Comparison of ENCODE assay signal across 8 mouse cellular contexts in genomic region chr13:14064341-14065027, GRCm38 (mm10). TPM values are rescaled to one million over a fixed set of nuclear protein-coding genes. Genes with fewer than 3 reads are reported as not detected.
DNase-seq lines count a peak whose midpoint lies in the region; ATAC-seq and TF ChIP-seq lines count a peak whose summit lies in the region.

No protein-coding gene starts in this region.

- no peaks in the 10 kb centered on the region for H3K9me3 ChIP-seq in MEL (replicated peaks; ENCODE audit: insufficient read depth, low read length)
- no peaks in the 10 kb centered on the region for H3K9me3 ChIP-seq in forebrain, postnatal 0 days (ENCODE audit: low read length)
- no peaks in the 10 kb centered on the region for H3K9me3 ChIP-seq in hindbrain, embryonic 12.5 days (replicated peaks)

- TF ChIP-seq POLR2A in MEL (IDR thresholded peaks at IDR 0.05; ENCODE audit: control insufficient read depth in 1 of 2, insufficient read depth in 1 of 2, low read depth in 1 of 2, low read length in 2 of 2, poor library complexity in 1 of 2) = no peak

- peak overlapping the region; percentile 80 for H3K27ac ChIP-seq in MEL (ENCODE audit: control insufficient read depth, low read depth, low read length)
- peak overlapping the region; percentile 97 for H3K27ac ChIP-seq in forebrain, postnatal 0 days (ENCODE audit: low read depth, low read length)
- H3K27ac ChIP-seq in hindbrain, embryonic 12.5 days = peak overlapping the region; percentile 97

- no peak for TF ChIP-seq EP300 in MEL (IDR thresholded peaks at IDR 0.05; ENCODE audit: low read depth in 1 of 2, low read length in 2 of 2)

- no peak for ATAC-seq in forebrain, postnatal 0 days
- no peak for ATAC-seq in hindbrain, embryonic 12.5 days (ENCODE audit: low FRiP score)

- TF ChIP-seq CTCF in MEL (IDR thresholded peaks at IDR 0.05 in 2 of 3, conservative IDR thresholded peaks at IDR 0.05 in 1 of 3; ENCODE audit: control insufficient read depth in 1 of 3, insufficient read depth in 1 of 3, low read depth in 2 of 3, low read length in 3 of 3, poor library complexity in 1 of 3, severe bottlenecking in 1 of 3) = no peak
- no peak for TF ChIP-seq CTCF in forebrain, postnatal 0 days (IDR thresholded peaks at IDR 0.05; ENCODE audit: low read depth)

- no peak for TF ChIP-seq RAD21 in MEL (IDR thresholded peaks at IDR 0.05; ENCODE audit: low read depth, low read length)

- WGBS in forebrain, postnatal 0 days = 1% methylated on average over 53 of the region's 65 CpGs
- WGBS in hindbrain, embryonic 12.5 days = under 1% methylated on average over 56 of the region's 65 CpGs

- H3K4me3 ChIP-seq in MEL (ENCODE audit: control insufficient read depth in 1 of 2, insufficient read depth in 1 of 2, low read depth in 2 of 2, low read length in 2 of 2) = peak overlapping the region; percentile 91 to 92
- H3K4me3 ChIP-seq in forebrain, postnatal 0 days (ENCODE audit: low read depth, low read length) = peak overlapping the region; percentile 98
- H3K4me3 ChIP-seq in hindbrain, embryonic 12.5 days = peak overlapping the region; percentile 100

- peaks cover 7 to 13% of the 10 kb centered on the region in 2 experiments for H3K4me1 ChIP-seq in MEL (ENCODE audit: control insufficient read depth in 1 of 2, insufficient read depth in 2 of 2, low read length in 2 of 2)
- peaks cover 4% of the 10 kb centered on the region; the same call in 1 of the 2 replicates for H3K4me1 ChIP-seq in forebrain, postnatal 0 days (ENCODE audit: insufficient read depth)
- peaks cover 29% of the 10 kb centered on the region for H3K4me1 ChIP-seq in hindbrain, embryonic 12.5 days

- H3K4me2 ChIP-seq in forebrain, postnatal 0 days (ENCODE audit: low read depth) = peak overlapping the region; percentile 74
- H3K4me2 ChIP-seq in hindbrain, embryonic 12.5 days (replicated peaks) = peak overlapping the region; percentile 78

- peaks cover 53% of the 10 kb centered on the region for H3K79me2 ChIP-seq in MEL (ENCODE audit: control insufficient read depth, insufficient read depth, low read length, poor library complexity)

- peaks cover 6 to 28% of the 10 kb centered on the region in 2 experiments for H3K36me3 ChIP-seq in MEL (ENCODE audit: control insufficient read depth in 1 of 2, insufficient read depth in 2 of 2, low read length in 2 of 2)
- H3K36me3 ChIP-seq in forebrain, postnatal 0 days (ENCODE audit: insufficient read depth) = 0 out of 2 replicates have a peak, but pooled peaks cover 6% of the 10 kb centered on the region
- peaks cover 6% of the 10 kb centered on the region; the same call in 1 of the 2 replicates for H3K36me3 ChIP-seq in hindbrain, embryonic 12.5 days

- peak overlapping the region; percentile 98 for H3K9ac ChIP-seq in MEL (ENCODE audit: control insufficient read depth, low read depth, low read length, poor library complexity, severe bottlenecking)
- peak overlapping the region; percentile 92 for H3K9ac ChIP-seq in forebrain, postnatal 0 days
- H3K9ac ChIP-seq in hindbrain, embryonic 12.5 days = peak overlapping the region; percentile 99

- peak; percentile 74 for DNase-seq in MEL (ENCODE audit: low read depth, low spot score)
- DNase-seq in cerebellum, adult 11 months = peak; percentile 39
- peak; percentile 18 for DNase-seq in forebrain, postnatal 0 days
- peak; percentile 16 to 21 for DNase-seq in layer of hippocampus, postnatal 36 days
- peak; percentile 62 to 66 for DNase-seq in lung, postnatal 4 days
- DNase-seq in right cerebral cortex, postnatal 36 days (ENCODE audit: low spot score in 2 of 2) = peak; percentile 14
- peak; percentile 39 for DNase-seq in yolk sac, embryonic 10.5 days (ENCODE audit: low spot score)

- H3K27me3 ChIP-seq in MEL (ENCODE audit: control insufficient read depth in 1 of 2, insufficient read depth in 2 of 2, low read length in 2 of 2) = no peaks in the 10 kb centered on the region
- no peaks in the 10 kb centered on the region for H3K27me3 ChIP-seq in forebrain, postnatal 0 days (ENCODE audit: insufficient read depth, low read length)
- no peaks in the 10 kb centered on the region for H3K27me3 ChIP-seq in hindbrain, embryonic 12.5 days

TF ChIP-seq in MEL, 35 proteins besides CTCF, POLR2A, EP300 and RAD21:
- TF ChIP-seq TBP (IDR thresholded peaks at IDR 0.05; ENCODE audit: low read depth, low read length) = peak; percentile 23; the same call in 1 of the 2 replicates
- TF ChIP-seq SIN3A (IDR thresholded peaks at IDR 0.05; ENCODE audit: low read length) = peak; percentile 46; the same call in 1 of the 2 replicates
- TF ChIP-seq MXI1 (IDR thresholded peaks at IDR 0.05; ENCODE audit: low read depth, low read length) = no peak
- peak; percentile 38; the same call in 1 of the 2 replicates for TF ChIP-seq ELF1 (IDR thresholded peaks at IDR 0.05; ENCODE audit: low read depth, low read length)
- TF ChIP-seq MAFK (IDR thresholded peaks at IDR 0.05; ENCODE audit: borderline replicate concordance, low read depth, low read length) = no peak

RNA-seq across cellular contexts. Expression of gene Ggps1, which starts 1.2 kb away (rescaled TPM):
- total RNA-seq in MEL (2012; rRNA removed) = 23.3 and 25.1 TPM in 2 replicates
- 10 to 100 TPM in 1 of 2 experiments, not detected in 1; 31.3 TPM for polyA plus RNA-seq in MEL (2012; ENCODE audit: insufficient read depth in 1 of 2, insufficient read length in 2 of 2, low read depth in 1 of 2, low replicate concordance in 2 of 2, missing spikeins in 1 of 2)
- total RNA-seq in forebrain, postnatal 0 days (2014; rRNA removed) = 85.2 and 107 TPM in 2 replicates
- polyA plus RNA-seq in forebrain, postnatal 0 days (2015; fragmentation: Nextera tagmentation; extraction: Ambion mirVana) = 71.4 and 73.0 TPM in 2 replicates
- polyA plus RNA-seq in hindbrain, embryonic 12.5 days (2016; fragmentation: Nextera tagmentation; extraction: Ambion mirVana) = 68.1 and 76.6 TPM in 2 replicates
- total RNA-seq in layer of hippocampus, postnatal 36 days (2021) = 10 to 100 TPM; 59.3 to 62.8 TPM

RNA-seq across cellular contexts. Expression of gene Arid4b, which starts 1.5 kb away (rescaled TPM):
- total RNA-seq in MEL (2012; rRNA removed) = 8.0 and 8.5 TPM in 2 replicates
- polyA plus RNA-seq in MEL (2012; ENCODE audit: insufficient read depth in 1 of 2, insufficient read length in 2 of 2, low read depth in 1 of 2, low replicate concordance in 2 of 2, missing spikeins in 1 of 2) = 10 to 100 TPM; 13.0 to 24.8 TPM
- total RNA-seq in forebrain, postnatal 0 days (2014; rRNA removed) = 27.7 and 37.0 TPM in 2 replicates
- 35.4 and 56.3 TPM in 2 replicates for polyA plus RNA-seq in forebrain, postnatal 0 days (2015; fragmentation: Nextera tagmentation; extraction: Ambion mirVana)
- 93.0 and 97.9 TPM in 2 replicates for polyA plus RNA-seq in hindbrain, embryonic 12.5 days (2016; fragmentation: Nextera tagmentation; extraction: Ambion mirVana)
- total RNA-seq in layer of hippocampus, postnatal 36 days (2021) = 10 to 100 TPM; 49.9 to 56.4 TPM

RNA-seq across cellular contexts. Expression of gene Tbce, which starts 25.0 kb away (rescaled TPM):
- 35.3 and 36.8 TPM in 2 replicates for total RNA-seq in MEL (2012; rRNA removed)
- 10 to 100 TPM in 1 of 2 experiments, not detected in 1; 56.9 TPM for polyA plus RNA-seq in MEL (2012; ENCODE audit: insufficient read depth in 1 of 2, insufficient read length in 2 of 2, low read depth in 1 of 2, low replicate concordance in 2 of 2, missing spikeins in 1 of 2)
- total RNA-seq in forebrain, postnatal 0 days (2014; rRNA removed) = 92.9 and 109 TPM in 2 replicates
- polyA plus RNA-seq in forebrain, postnatal 0 days (2015; fragmentation: Nextera tagmentation; extraction: Ambion mirVana) = 75.2 and 83.0 TPM in 2 replicates
- 78.7 and 86.3 TPM in 2 replicates for polyA plus RNA-seq in hindbrain, embryonic 12.5 days (2016; fragmentation: Nextera tagmentation; extraction: Ambion mirVana)
- total RNA-seq in layer of hippocampus, postnatal 36 days (2021) = 10 to 100 TPM; 72.7 to 79.5 TPM

Comparison
In these comparisons a context has a peak if more than half of its experiments do, and no peak if none do; other contexts are left out.
1. DNase-seq: peak in every context shown above with its lines; median percentile 74 in MEL; 64 in lung, postnatal 4 days; 39 in cerebellum, adult 11 months; 39 in yolk sac, embryonic 10.5 days; 18 in layer of hippocampus, postnatal 36 days; 18 in forebrain, postnatal 0 days; 14 in right cerebral cortex, postnatal 36 days.